Mouse (Mus musculus) left cerebral cortex, postnatal 36 days (tissue): ENCODE data around the gene Prss32. TPM values are rescaled to one million over a fixed set of nuclear protein-coding genes. Genes with fewer than 3 reads are reported as not detected.

Experiments
- DNase-seq, 2 experiments: peaks; one replicate each; pipeline ENCODE4 v3.0.0; 2021 to 2022; ENCODE audit warnings: low spot score in 2 of 2, mixed read lengths in 1 of 2
- intact Hi-C: fragments of 180-260 bp; cut with DNase I; formaldehyde crosslinking; loops from one replicate; pipeline ENCODE4 v1.15.1; 2025
- total RNA-seq, 2 experiments: library from RNA; stranded (reverse); gene quantifications; 2 replicates each; pipeline ENCODE4 v1.2.3; 2021

The Prss32 gene
- not detected for total RNA-seq

- no peak for DNase-seq
- intact Hi-C loops = no loop called here
These were observed at the start of gene Prss32, which contains the start of gene Prss41 for GRCm38 (mm10) chr17:23843812-23844273. TSS of gene Prss32 (plus strand) at chr17:23843855. TSS of gene Prss41 (minus strand) at chr17:23844172.

- no peak for DNase-seq
- intact Hi-C loops = no loop called here
These were observed 48.3 kb upstream of the Prss32 start for GRCm38 (mm10) chr17:23795323-23795722.

- intact Hi-C loops = no loop called here
- DNase-seq = no peak
These were observed 46.3 kb upstream of the Prss32 start for GRCm38 (mm10) chr17:23797316-23797715.

- no peak for DNase-seq
- intact Hi-C loops = loop anchor here (1.0 to 2.0 kb wide), 2 partner anchors 11 to 27 kb away; partner anchors contain the start of genes Elob and Srrm2
These were observed 42.0 kb upstream of the Prss32 start for GRCm38 (mm10) chr17:23801627-23802026.

GRCm38 (mm10) chr17:23802746-23803365 is 40.8 kb upstream of the Prss32 start:
- intact Hi-C loops = loop anchor here (1.0 to 2.0 kb wide), 2 partner anchors 13 to 26 kb away; partner anchors contain the start of genes Elob and Srrm2
- DNase-seq = peak; percentile 99

- intact Hi-C loops = loop anchor here (1.0 to 2.0 kb wide), 2 partner anchors 25 to 32 kb away; partner anchors contain the start of genes Elob and Flywch1
These were observed 40.2 kb upstream of the Prss32 start for GRCm38 (mm10) chr17:23803366-23804041.

GRCm38 (mm10) chr17:23804426-23805085 is 39.1 kb upstream of the Prss32 start:
- intact Hi-C loops = loop anchor here (1.0 kb wide), 1 partner anchor 33 kb away; the partner anchor contains the start of gene Flywch1
- no peak for DNase-seq

More at GRCm38 (mm10) chr17:23803366-23804041, 40.2 kb upstream of the Prss32 start:
- DNase-seq = peak in 1 of 2 experiments; percentile 65

GRCm38 (mm10) chr17:23806867-23807266 is 36.8 kb upstream of the Prss32 start:
- intact Hi-C loops = no loop called here
- no peak for DNase-seq

GRCm38 (mm10) chr17:23807918-23808317 is 35.7 kb upstream of the Prss32 start:
- intact Hi-C loops = no loop called here
- DNase-seq = no peak

- no peak for DNase-seq
- intact Hi-C loops = no loop called here
These were observed 28.0 kb upstream of the Prss32 start for GRCm38 (mm10) chr17:23815641-23816040.

GRCm38 (mm10) chr17:23818579-23818978 is 25.1 kb upstream of the Prss32 start:
- intact Hi-C loops = no loop called here
- no peak for DNase-seq

GRCm38 (mm10) chr17:23819235-23819634 is 24.4 kb upstream of the Prss32 start:
- DNase-seq = no peak
- intact Hi-C loops = no loop called here

- DNase-seq = no peak
- intact Hi-C loops = no loop called here
These were observed 22.9 kb upstream of the Prss32 start for GRCm38 (mm10) chr17:23820731-23821130.

GRCm38 (mm10) chr17:23822094-23822493 is 21.6 kb upstream of the Prss32 start:
- intact Hi-C loops = no loop called here
- DNase-seq = no peak

GRCm38 (mm10) chr17:23823018-23823417 is 20.6 kb upstream of the Prss32 start:
- intact Hi-C loops = no loop called here
- DNase-seq = no peak

GRCm38 (mm10) chr17:23823614-23824013 is 20.0 kb upstream of the Prss32 start:
- intact Hi-C loops = no loop called here

GRCm38 (mm10) chr17:23825591-23825990 is 18.1 kb upstream of the Prss32 start:
- intact Hi-C loops = no loop called here
- no peak for DNase-seq

More at GRCm38 (mm10) chr17:23823614-23824013, 20.0 kb upstream of the Prss32 start:
- DNase-seq = no peak

- DNase-seq = peak in 1 of 2 experiments; percentile 74
- intact Hi-C loops = loop anchor here (2.0 kb wide), 1 partner anchor 26 kb away; no protein-coding TSS in a partner anchor
These were observed 15.2 kb upstream of the Prss32 start for GRCm38 (mm10) chr17:23828271-23829001.

- peak; percentile 89 for DNase-seq
- intact Hi-C loops = loop anchor here (2.0 kb wide), 1 partner anchor 26 kb away; no protein-coding TSS in a partner anchor
These were observed 14.5 kb upstream of the Prss32 start, which contains the start of gene Elob for GRCm38 (mm10) chr17:23829064-23829619. TSS of gene Elob (minus strand) at chr17:23829136.
